Mouse (Mus musculus) liver, embryonic 15.5 days (tissue): Measurements from ENCODE around the gene Qprt. TPM values are rescaled to one million over a fixed set of nuclear protein-coding genes. Genes with fewer than 3 reads are reported as not detected.
"Not testable (repeated sequence)": the region's sequence is repeated elsewhere in the genome, so short reads cannot be mapped to it uniquely, and the experiment has no call there.

Source experiments
- ATAC-seq: fragments of 200-750 bp; cut with Nextera tagmentation; 2 replicates; pipeline ENCODE4 v1.8.0; 2017; ENCODE audit warnings: moderate number of reproducible peaks, mild to moderate bottlenecking, moderate library complexity; ENCODE audit not compliant: insufficient read depth
- H3K27ac ChIP-seq: fragments of 300-500 bp; sonication (generic); replicated peaks from 2 replicates; pipeline ENCODE4 v1.5.1; 2015; ENCODE audit warnings: mild to moderate bottlenecking, inconsistent platforms
- H3K27me3 ChIP-seq: fragments of 300-500 bp; sonication (generic); 2 replicates; pipeline ENCODE4 v1.6.1; 2015; ENCODE audit warnings: mild to moderate bottlenecking, inconsistent platforms
- H3K36me3 ChIP-seq: fragments of 300-500 bp; sonication (generic); replicated peaks from 2 replicates; pipeline ENCODE4 v1.6.1; 2015; ENCODE audit warnings: moderate library complexity, mild to moderate bottlenecking, inconsistent platforms
- H3K4me1 ChIP-seq: fragments of 300-500 bp; sonication (generic); replicated peaks from 2 replicates; pipeline ENCODE4 v1.6.1; 2015; ENCODE audit warnings: inconsistent platforms
- H3K4me2 ChIP-seq: fragments of 300-500 bp; sonication (generic); 2 replicates; pipeline ENCODE4 v1.6.1; 2015; ENCODE audit warnings: moderate library complexity, mild to moderate bottlenecking, inconsistent platforms
- H3K4me3 ChIP-seq: fragments of 300-500 bp; sonication (generic); replicated peaks from 2 replicates; pipeline ENCODE4 v1.5.1; 2015; ENCODE audit warnings: mild to moderate bottlenecking, inconsistent platforms
- H3K9ac ChIP-seq: fragments of 300-500 bp; sonication (generic); 2 replicates; pipeline ENCODE4 v1.6.1; 2015; ENCODE audit warnings: moderate library complexity, mild to moderate bottlenecking, inconsistent platforms
- H3K9me3 ChIP-seq: fragments of 300-500 bp; sonication (generic); replicated peaks from 2 replicates; pipeline ENCODE4 v1.6.1; 2016; ENCODE audit warnings: inconsistent platforms
- WGBS: fragments of 180-500 bp; shearing (Covaris S2); methylation state at CpG from one replicate; pipeline ENCODE4 v1.1.7; 2015; ENCODE audit warnings: mixed read lengths; ENCODE audit not compliant: insufficient replicate concordance; 5-methylcytosine and 5-hydroxymethylcytosine counted together
- polyA plus RNA-seq: library from polyadenylated mRNA; unstranded; fragments of >200 nt; fragmentation: Nextera tagmentation; extraction: Ambion mirVana; gene quantifications from 2 replicates; pipeline ENCODE4 v1.2.1, GENCODE M21; 2015

Gene Qprt
- polyA plus RNA-seq, 1 experiment from 2014 or later = 65.5 TPM

- 67% methylated on average over 3 of the region's 3 CpGs for WGBS
- Histone ChIP-seq H3K4me1 (peaks cover 57% of the 10 kb centered on the region), H3K4me2 (no peak overlapping the region), H3K27ac (0 out of 2 replicates have a peak overlapping the region, but pooled peaks have one; percentile 51), H3K27me3 (no peaks in the 10 kb centered on the region), H3K4me3 (no peak overlapping the region), H3K9me3 (0 out of 2 replicates have a peak, but pooled peaks cover 3% of the 10 kb centered on the region), H3K9ac (no peak overlapping the region), H3K36me3 (peaks cover 12% of the 10 kb centered on the region; the same call in 1 of the 2 replicates)
- no peak for ATAC-seq
Observed at GRCm38 (mm10) chr7:127093914-127094313, 28.1 kb downstream of the Qprt start.

- Histone ChIP-seq H3K27ac (peak within 1 kb of the TSS; percentile 93), H3K27me3 (no peaks in the 10 kb centered on the region), H3K9me3 (no peaks in the 10 kb centered on the region), H3K9ac (peak within 1 kb of the TSS; percentile 70), H3K4me1 (peaks cover 70% of the 10 kb centered on the region), H3K36me3 (peaks cover 12% of the 10 kb centered on the region; the same call in 1 of the 2 replicates), H3K4me3 (peak within 1 kb of the TSS; percentile 68), H3K4me2 (peak within 1 kb of the TSS; percentile 88)
- 9% methylated on average over 16 of the region's 16 CpGs for WGBS
- peak; percentile 87 for ATAC-seq
Observed at GRCm38 (mm10) chr7:127091114-127091896, 30.7 kb downstream of the Qprt start, which contains the start of gene AI467606. Gene AI467606 (plus strand): TSS chr7:127091359.

GRCm38 (mm10) chr7:127090154-127091113, 31.6 kb downstream of the Qprt start:
- H3K36me3 ChIP-seq = peaks cover 12% of the 10 kb centered on the region; the same call in 1 of the 2 replicates
- H3K4me3 ChIP-seq = peak overlapping the region; percentile 68
- no peaks in the 10 kb centered on the region for H3K9me3 ChIP-seq
- H3K27me3 ChIP-seq = no peaks in the 10 kb centered on the region
- ATAC-seq = peak; percentile 16
- H3K4me1 ChIP-seq = peaks cover 79% of the 10 kb centered on the region
- peak overlapping the region; percentile 70 for H3K9ac ChIP-seq
- H3K27ac ChIP-seq = peak overlapping the region; percentile 93
- peak overlapping the region; percentile 88 for H3K4me2 ChIP-seq
- 34% methylated on average over 20 of the region's 20 CpGs for WGBS

- Histone ChIP-seq H3K9ac (peak overlapping the region; percentile 55), H3K4me3 (peak overlapping the region; percentile 45), H3K27ac (peak overlapping the region; percentile 93), H3K9me3 (no peaks in the 10 kb centered on the region), H3K4me1 (peaks cover 91% of the 10 kb centered on the region), H3K27me3 (no peaks in the 10 kb centered on the region), H3K36me3 (peaks cover 12% of the 10 kb centered on the region; the same call in 1 of the 2 replicates), H3K4me2 (peak overlapping the region; percentile 81)
- ATAC-seq = peak; percentile 20; the same call in 1 of the 2 replicates
- WGBS = 6% methylated on average over 27 of the region's 27 CpGs
Observed at GRCm38 (mm10) chr7:127088901-127089845, 32.9 kb downstream of the Qprt start.

- Histone ChIP-seq H3K27me3 (no peaks in the 10 kb centered on the region), H3K9me3 (no peaks in the 10 kb centered on the region), H3K9ac (0 out of 2 replicates have a peak overlapping the region, but pooled peaks have one; percentile 25), H3K27ac (peak overlapping the region; percentile 76), H3K4me3 (no peak overlapping the region), H3K4me2 (no peak overlapping the region), H3K4me1 (peaks cover 92% of the 10 kb centered on the region), H3K36me3 (peaks cover 9% of the 10 kb centered on the region; the same call in 1 of the 2 replicates)
- 33% methylated on average over 3 of the region's 3 CpGs for WGBS
- ATAC-seq = no peak
Observed at GRCm38 (mm10) chr7:127088083-127088482, 33.9 kb downstream of the Qprt start.

GRCm38 (mm10) chr7:127087278-127088010, 34.6 kb downstream of the Qprt start, which contains the start of gene Zg16:
Gene Zg16 (minus strand): TSS chr7:127087328.
- Histone ChIP-seq H3K4me1 (peaks cover 92% of the 10 kb centered on the region), H3K9ac (0 out of 2 replicates have a peak within 1 kb of the TSS, but pooled peaks have one; percentile 25), H3K27ac (peak within 1 kb of the TSS; percentile 76)
- 50% methylated on average over 6 of the region's 6 CpGs for WGBS
- H3K27me3 ChIP-seq, H3K4me3 ChIP-seq, H3K36me3 ChIP-seq, H3K4me2 ChIP-seq, H3K9me3 ChIP-seq, ATAC-seq: not testable (repeated sequence)

- peaks cover 84% of the 10 kb centered on the region for H3K4me1 ChIP-seq
- 25% methylated on average over 6 of the region's 6 CpGs for WGBS
- not testable (repeated sequence) for H3K9me3 ChIP-seq, H3K9ac ChIP-seq, H3K4me3 ChIP-seq, H3K36me3 ChIP-seq, H3K27me3 ChIP-seq
- peak; percentile 45 for ATAC-seq
- H3K4me2 ChIP-seq = peak overlapping the region; percentile 18; the same call in 1 of the 2 replicates
- peak overlapping the region; percentile 76 for H3K27ac ChIP-seq
Observed at GRCm38 (mm10) chr7:127085751-127086150, 36.3 kb downstream of the Qprt start.

- no peaks in the 10 kb centered on the region for H3K36me3 ChIP-seq
- H3K4me2 ChIP-seq = no peak overlapping the region
- ATAC-seq = no peak
- peaks cover 77% of the 10 kb centered on the region for H3K4me1 ChIP-seq
- WGBS = 84% methylated on average over 2 of the region's 2 CpGs
- no peaks in the 10 kb centered on the region for H3K9me3 ChIP-seq
- no peak overlapping the region for H3K4me3 ChIP-seq
- peak overlapping the region; percentile 20; the same call in 1 of the 2 replicates for H3K27ac ChIP-seq
- H3K9ac ChIP-seq = no peak overlapping the region
- no peaks in the 10 kb centered on the region for H3K27me3 ChIP-seq
Observed at GRCm38 (mm10) chr7:127084794-127085193, 37.2 kb downstream of the Qprt start.

- Histone ChIP-seq H3K4me1 (peaks cover 66% of the 10 kb centered on the region), H3K9me3 (no peaks in the 10 kb centered on the region), H3K4me3 (no peak overlapping the region), H3K27ac (peak overlapping the region; percentile 38; the same call in 1 of the 2 replicates), H3K36me3 (no peaks in the 10 kb centered on the region), H3K4me2 (no peak overlapping the region), H3K9ac (no peak overlapping the region), H3K27me3 (no peaks in the 10 kb centered on the region)
- WGBS = 30% methylated on average over 4 of the region's 4 CpGs
- peak; percentile 49; the same call in 1 of the 2 replicates for ATAC-seq
Observed at GRCm38 (mm10) chr7:127083689-127084088, 38.3 kb downstream of the Qprt start.
